Mouse (Mus musculus) MEL (cell line): ENCODE data around the gene Gm28374. TPM values are rescaled to one million over a fixed set of nuclear protein-coding genes. Genes with fewer than 3 reads are reported as not detected.

Experiments
- DNase-seq: peaks from one replicate; pipeline ENCODE4 v3.0.0; 2011; ENCODE audit warnings: low read depth, low spot score
- H3K27ac ChIP-seq: 2 replicates; pipeline ENCODE4 v1.5.1; 2012; ENCODE audit warnings: low read depth, mild to moderate bottlenecking, control low read depth, low read length, moderate library complexity; ENCODE audit not compliant: control insufficient read depth
- H3K27me3 ChIP-seq, 2 experiments: fragments of 150-350 bp in 1 of 2; sonication (generic) in 1 of 2; 2 replicates each; pipeline ENCODE4 v1.6.1; 2012; ENCODE audit warnings: low read length in 2 of 2, mild to moderate bottlenecking in 2 of 2, improper control_type of control experiment in 1 of 2, moderate library complexity in 1 of 2; ENCODE audit not compliant: insufficient read depth in 2 of 2, control insufficient read depth in 1 of 2
- H3K36me3 ChIP-seq, 2 experiments: 2 replicates each; pipeline ENCODE4 v1.6.1; 2012 to 2014; ENCODE audit warnings: low read length in 2 of 2, improper control_type of control experiment in 1 of 2, inconsistent platforms in 1 of 2, mild to moderate bottlenecking in 1 of 2; ENCODE audit not compliant: insufficient read depth in 2 of 2, control insufficient read depth in 1 of 2
- H3K4me1 ChIP-seq, 2 experiments: fragments of 150-350 bp in 1 of 2; sonication (generic) in 1 of 2; 2 replicates each; pipeline ENCODE4 v1.6.1; 2012; ENCODE audit warnings: low read length in 2 of 2, improper control_type of control experiment in 1 of 2, mild to moderate bottlenecking in 1 of 2; ENCODE audit not compliant: insufficient read depth in 2 of 2, control insufficient read depth in 1 of 2
- H3K4me3 ChIP-seq, 2 experiments: fragments of 150-350 bp in 1 of 2; sonication (generic) in 1 of 2; 2 replicates each; pipeline ENCODE4 v1.5.1; 2012; ENCODE audit warnings: low read depth in 2 of 2, low read length in 2 of 2, mild to moderate bottlenecking in 2 of 2, moderate library complexity in 2 of 2, control low read depth in 1 of 2, improper control_type of control experiment in 1 of 2; ENCODE audit not compliant: control insufficient read depth in 1 of 2, insufficient read depth in 1 of 2
- H3K79me2 ChIP-seq: 2 replicates; pipeline ENCODE4 v1.6.1; 2012; ENCODE audit warnings: mild to moderate bottlenecking, low read length, moderate library complexity; ENCODE audit not compliant: control insufficient read depth, poor library complexity, insufficient read depth
- H3K9ac ChIP-seq: 2 replicates; pipeline ENCODE4 v1.6.1; 2012; ENCODE audit warnings: low read depth, mild to moderate bottlenecking, control low read depth, low read length, moderate library complexity; ENCODE audit not compliant: control insufficient read depth, poor library complexity, severe bottlenecking
- H3K9me3 ChIP-seq: fragments of 150-350 bp; sonication (generic); replicated peaks from 2 replicates; pipeline ENCODE4 v1.6.1; 2012; ENCODE audit warnings: mild to moderate bottlenecking, low read length, improper control_type of control experiment, moderate library complexity; ENCODE audit not compliant: insufficient read depth
- BHLHE40 ChIP-seq: IDR thresholded peaks from 2 replicates; pipeline ENCODE4 v1.6.1; 2012; ENCODE audit warnings: low read depth, mild to moderate bottlenecking, inconsistent platforms, low read length, improper control_type of control experiment, borderline replicate concordance
- CHD1 ChIP-seq: IDR thresholded peaks from 2 replicates; pipeline ENCODE4 v1.6.1; 2012; ENCODE audit warnings: low read depth, mild to moderate bottlenecking, inconsistent platforms, low read length, improper control_type of control experiment
- CHD2 ChIP-seq: IDR thresholded peaks from 2 replicates; pipeline ENCODE4 v1.6.1; 2011; ENCODE audit warnings: low read length, improper control_type of control experiment
- CTCF ChIP-seq, 3 experiments: IDR thresholded peaks in 2 of 3; conservative IDR thresholded peaks in 1 of 3; 2 replicates each; pipeline ENCODE4 v1.5.1; 2011 to 2012; ENCODE audit warnings: low read length in 3 of 3, low read depth in 2 of 3, mild to moderate bottlenecking in 2 of 3, improper control_type of control experiment in 1 of 3, inconsistent platforms in 1 of 3, mixed read lengths in 1 of 3, moderate library complexity in 1 of 3; ENCODE audit not compliant: control insufficient read depth in 1 of 3, insufficient read depth in 1 of 3, poor library complexity in 1 of 3, severe bottlenecking in 1 of 3
- E2F4 ChIP-seq: IDR thresholded peaks from 2 replicates; pipeline ENCODE4 v1.6.1; 2011; ENCODE audit warnings: low read depth, low read length, improper control_type of control experiment, borderline replicate concordance
- EP300 ChIP-seq, 2 experiments: IDR thresholded peaks; 2 replicates each; pipeline ENCODE4 v1.6.1; 2011; ENCODE audit warnings: improper control_type of control experiment in 2 of 2, low read length in 2 of 2, low read depth in 1 of 2, mild to moderate bottlenecking in 1 of 2
- ETS1 ChIP-seq: IDR thresholded peaks from 2 replicates; pipeline ENCODE4 v1.6.1; 2012; ENCODE audit warnings: low read depth, mild to moderate bottlenecking, inconsistent platforms, low read length, improper control_type of control experiment, moderate library complexity
- GABPA ChIP-seq: IDR thresholded peaks from 2 replicates; pipeline ENCODE4 v1.6.1; 2012; ENCODE audit warnings: low read depth, mild to moderate bottlenecking, inconsistent platforms, low read length, improper control_type of control experiment, moderate library complexity
- HCFC1 ChIP-seq: IDR thresholded peaks from 2 replicates; pipeline ENCODE4 v1.6.1; 2012; ENCODE audit warnings: low read depth, mild to moderate bottlenecking, inconsistent platforms, low read length, improper control_type of control experiment, moderate library complexity
- JUND ChIP-seq: IDR thresholded peaks from 2 replicates; pipeline ENCODE4 v1.6.1; 2011; ENCODE audit warnings: low read depth, mild to moderate bottlenecking, improper control_type of control experiment, low read length
- KAT2A ChIP-seq: conservative IDR thresholded peaks from 2 replicates; pipeline ENCODE4 v1.6.1; 2012; ENCODE audit warnings: low read depth, low read length, improper control_type of control experiment, inconsistent platforms
- MAX ChIP-seq: IDR thresholded peaks from 2 replicates; pipeline ENCODE4 v1.6.1; 2011; ENCODE audit warnings: low read length, improper control_type of control experiment
- MAZ ChIP-seq: IDR thresholded peaks from 2 replicates; pipeline ENCODE4 v1.6.1; 2012; ENCODE audit warnings: low read depth, mild to moderate bottlenecking, inconsistent platforms, low read length, improper control_type of control experiment
- MEF2A ChIP-seq: IDR thresholded peaks from 2 replicates; pipeline ENCODE4 v1.6.1; 2014; ENCODE audit warnings: low read depth, mild to moderate bottlenecking, inconsistent platforms, low read length, improper control_type of control experiment; ENCODE audit not compliant: poor library complexity, insufficient replicate concordance, severe bottlenecking; ENCODE audit errors: extremely low read depth
- MXI1 ChIP-seq: IDR thresholded peaks from 2 replicates; pipeline ENCODE4 v1.6.1; 2011; ENCODE audit warnings: mild to moderate bottlenecking, low read depth, low read length, improper control_type of control experiment
- MYB ChIP-seq: IDR thresholded peaks from 2 replicates; pipeline ENCODE4 v1.6.1; 2011; ENCODE audit warnings: mild to moderate bottlenecking, low read depth, low read length, improper control_type of control experiment
- NELFE ChIP-seq: IDR thresholded peaks from 2 replicates; pipeline ENCODE4 v1.6.1; 2011; ENCODE audit warnings: low read depth, low read length, improper control_type of control experiment
- NRF1 ChIP-seq: IDR thresholded peaks from 2 replicates; pipeline ENCODE4 v1.6.1; 2014; ENCODE audit warnings: low read depth, mild to moderate bottlenecking, inconsistent platforms, low read length, improper control_type of control experiment, moderate library complexity; ENCODE audit not compliant: poor library complexity, insufficient read depth, severe bottlenecking
- POLR2A ChIP-seq, 2 experiments: IDR thresholded peaks; 2 replicates each; pipeline ENCODE4 v1.6.1; 2011 to 2012; ENCODE audit warnings: low read length in 2 of 2, mild to moderate bottlenecking in 2 of 2, control low read depth in 1 of 2, improper control_type of control experiment in 1 of 2, low read depth in 1 of 2, moderate library complexity in 1 of 2; ENCODE audit not compliant: control insufficient read depth in 1 of 2, insufficient read depth in 1 of 2, poor library complexity in 1 of 2
- POLR2AphosphoS2 ChIP-seq: IDR thresholded peaks from 2 replicates; pipeline ENCODE4 v1.6.1; 2011; ENCODE audit warnings: low read length, improper control_type of control experiment
- POLR2AphosphoS5 ChIP-seq: IDR thresholded peaks from 2 replicates; pipeline ENCODE4 v1.6.1; 2012; ENCODE audit warnings: low read depth, borderline replicate concordance, mild to moderate bottlenecking, inconsistent platforms, low read length, moderate library complexity, mixed read lengths
- RCOR1 ChIP-seq: IDR thresholded peaks from 2 replicates; pipeline ENCODE4 v1.6.1; 2012; ENCODE audit warnings: low read depth, mild to moderate bottlenecking, inconsistent platforms, low read length, improper control_type of control experiment
- SIN3A ChIP-seq: IDR thresholded peaks from 2 replicates; pipeline ENCODE4 v1.6.1; 2012; ENCODE audit warnings: low read length, improper control_type of control experiment, inconsistent platforms
- SMC3 ChIP-seq: IDR thresholded peaks from 2 replicates; pipeline ENCODE4 v1.6.1; 2011; ENCODE audit warnings: low read depth, low read length, improper control_type of control experiment
- TAL1 ChIP-seq: IDR thresholded peaks from 2 replicates; pipeline ENCODE4 v1.6.1; 2012; ENCODE audit warnings: mild to moderate bottlenecking, inconsistent platforms, low read length, moderate library complexity, mixed read lengths
- TBP ChIP-seq: IDR thresholded peaks from 2 replicates; pipeline ENCODE4 v1.8.0; 2011; ENCODE audit warnings: low read depth, low read length, improper control_type of control experiment
- TCF12 ChIP-seq: IDR thresholded peaks from 2 replicates; pipeline ENCODE4 v1.6.1; 2014; ENCODE audit warnings: low read depth, mild to moderate bottlenecking, inconsistent platforms, low read length, improper control_type of control experiment, moderate library complexity
- USF1 ChIP-seq: IDR thresholded peaks from 2 replicates; pipeline ENCODE4 v1.6.1; 2014; ENCODE audit warnings: low read depth, mild to moderate bottlenecking, inconsistent platforms, low read length, improper control_type of control experiment, moderate library complexity
- USF2 ChIP-seq, 2 experiments: IDR thresholded peaks; 2 replicates each; pipeline ENCODE4 v1.6.1; 2011 to 2012; ENCODE audit warnings: improper control_type of control experiment in 2 of 2, low read length in 2 of 2, borderline replicate concordance in 1 of 2, inconsistent platforms in 1 of 2, low read depth in 1 of 2, mild to moderate bottlenecking in 1 of 2; ENCODE audit not compliant: insufficient read depth in 1 of 2
- ZKSCAN1 ChIP-seq: IDR thresholded peaks from 2 replicates; pipeline ENCODE4 v1.6.1; 2012; ENCODE audit warnings: low read depth, mild to moderate bottlenecking, inconsistent platforms, low read length, improper control_type of control experiment, moderate library complexity
- ZMIZ1 ChIP-seq: IDR thresholded peaks from 2 replicates; pipeline ENCODE4 v1.6.1; 2012; ENCODE audit warnings: low read depth, mild to moderate bottlenecking, inconsistent platforms, low read length, improper control_type of control experiment, moderate library complexity
- polyA plus RNA-seq, 2 experiments: library from polyadenylated mRNA; stranded (reverse) in 1 of 2; unstranded in 1 of 2; fragments of >175 nt in 1 of 2; fragments of >200 nt in 1 of 2; gene quantifications; 2 replicates each; pipeline versions ENCODE4 v1.2.1 to v1.2.4; 2012; ENCODE audit warnings: low replicate concordance in 2 of 2, low read depth in 1 of 2; ENCODE audit not compliant: insufficient read length in 2 of 2, insufficient read depth in 1 of 2, missing spikeins in 1 of 2
- total RNA-seq: library from RNA; depleted of rRNA; stranded (reverse); fragments of 300-350 nt; gene quantifications from 2 replicates; pipeline ENCODE4 v1.2.3, GENCODE M21; 2012

Gene Gm28374
- total and polyA plus RNA-seq, 3 experiments: 0.42 to 0.46 TPM; not detected in 1

- H3K79me2 ChIP-seq: no peaks in the 10 kb centered on the region
- no peak overlapping the region for H3K9ac ChIP-seq
- no peak overlapping the region for H3K4me3 ChIP-seq
- H3K27ac ChIP-seq: no peak overlapping the region
- H3K4me1 ChIP-seq: peaks cover 0 to 8% of the 10 kb centered on the region in 2 experiments; a peak in 3 of 4 replicates
- no peak for TF ChIP-seq ETS1
- TF ChIP-seq SIN3A: no peak
- no peak for TF ChIP-seq TBP
- TF ChIP-seq NELFE: no peak
- H3K36me3 ChIP-seq: no peaks in the 10 kb centered on the region
- H3K9me3 ChIP-seq: no peaks in the 10 kb centered on the region
- DNase-seq: peak; percentile 37
- H3K27me3 ChIP-seq: no peaks in the 10 kb centered on the region
Measured at GRCm38 (mm10) chr19:6068951-6069350, 13.1 kb downstream of the Gm28374 start.

- peaks cover 0 to 8% of the 10 kb centered on the region in 2 experiments; a peak in 3 of 4 replicates for H3K4me1 ChIP-seq
- H3K9ac ChIP-seq: peak within 1 kb of the TSS; percentile 75
- H3K27ac ChIP-seq: peak within 1 kb of the TSS; percentile 15
- DNase-seq: peak; percentile 95
- H3K9me3 ChIP-seq: no peaks in the 10 kb centered on the region
- H3K4me3 ChIP-seq: peak within 1 kb of the TSS; percentile 49 to 73
- H3K27me3 ChIP-seq: no peaks in the 10 kb centered on the region
- no peaks in the 10 kb centered on the region for H3K36me3 ChIP-seq
- no peaks in the 10 kb centered on the region for H3K79me2 ChIP-seq
- no peak for TF ChIP-seq POLR2AphosphoS5
- no peak for TF ChIP-seq MAX
- no peak for TF ChIP-seq ETS1
- no peak for TF ChIP-seq ZMIZ1
- no peak for TF ChIP-seq E2F4
- no peak for TF ChIP-seq ZKSCAN1
- TF ChIP-seq SMC3: no peak
- peak; percentile 42 to 80; a peak in 2 of 4 replicates for TF ChIP-seq POLR2A (IDR thresholded peaks at IDR 0.05; ENCODE audit: control insufficient read depth in 1 of 2, insufficient read depth in 1 of 2, low read depth in 1 of 2, low read length in 2 of 2, poor library complexity in 1 of 2)
- TF ChIP-seq EP300 (IDR thresholded peaks at IDR 0.05; ENCODE audit: low read depth in 1 of 2, low read length in 2 of 2): no peak
- no peak for TF ChIP-seq TAL1
- no peak for TF ChIP-seq USF2 (IDR thresholded peaks at IDR 0.05; ENCODE audit: borderline replicate concordance in 1 of 2, insufficient read depth in 1 of 2, low read depth in 1 of 2, low read length in 2 of 2)
- no peak for TF ChIP-seq MAZ
- no peak for TF ChIP-seq TCF12
- 0 out of 2 replicates have a peak, but pooled peaks have one; percentile 33 for TF ChIP-seq HCFC1
- TF ChIP-seq CHD2: no peak
- TF ChIP-seq USF1: no peak
- TF ChIP-seq BHLHE40: no peak
- no peak for TF ChIP-seq KAT2A
- 0 out of 2 replicates have a peak, but pooled peaks have one; percentile 34 for TF ChIP-seq SIN3A
- TF ChIP-seq RCOR1: no peak
- TF ChIP-seq MEF2A: no peak
- TF ChIP-seq CHD1: no peak
- no peak for TF ChIP-seq GABPA
- no peak for TF ChIP-seq NRF1
- TF ChIP-seq MYB: no peak
- peak; percentile 60 for TF ChIP-seq MXI1
- TF ChIP-seq CTCF (IDR thresholded peaks at IDR 0.05 in 2 of 3, conservative IDR thresholded peaks at IDR 0.05 in 1 of 3; ENCODE audit: control insufficient read depth in 1 of 3, insufficient read depth in 1 of 3, low read depth in 2 of 3, low read length in 3 of 3, poor library complexity in 1 of 3, severe bottlenecking in 1 of 3): no peak
- peak; percentile 70 for TF ChIP-seq POLR2AphosphoS2
- TF ChIP-seq JUND: no peak
Measured at GRCm38 (mm10) chr19:6067724-6068415, 14.2 kb downstream of the Gm28374 start, which contains the start of gene Tm7sf2. Gene Tm7sf2 (minus strand): TSS chr19:6068373.
